Mouse (Mus musculus): ENCODE results near the gene Mrps27.

DNA sequence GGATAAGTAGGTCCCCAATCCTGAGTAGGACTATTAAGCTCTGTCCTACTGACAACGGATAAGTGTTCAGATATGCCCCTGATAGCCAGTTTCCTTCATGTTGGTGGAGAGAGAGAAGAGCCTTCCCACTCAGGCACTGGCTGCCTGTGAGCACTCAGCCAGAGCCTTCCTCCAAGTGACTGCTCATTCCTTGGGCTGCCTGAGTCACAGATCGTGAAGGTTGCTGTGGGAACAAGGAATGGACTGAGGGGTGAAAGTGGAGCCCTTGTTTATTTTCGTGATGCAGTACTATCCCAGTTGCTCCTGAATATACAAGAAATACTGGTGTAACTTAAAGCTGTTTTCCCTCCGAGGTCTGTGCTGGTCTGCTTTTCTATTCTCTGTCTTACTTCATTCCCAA, 54.8 kb downstream of the Mrps27 start:
- no peak for TF ChIP-seq CTCF (IDR thresholded peaks at IDR 0.05; ENCODE audit: insufficient read depth, low read length)
- no peak for TF ChIP-seq POLR2A (IDR thresholded peaks at IDR 0.05; ENCODE audit: borderline replicate concordance, extremely low read depth, low read depth, low read length)

Measured in lung, adult 2 months (tissue).